Mouse (Mus musculus): ENCODE measurements around the gene Tubd1. TPM values are rescaled to one million over a fixed set of nuclear protein-coding genes. Genes with fewer than 3 reads are reported as not detected.
A peak's percentile ranks its signal among the peaks of the same experiment; 100 is the strongest.

Gene Tubd1
- polyA plus RNA-seq, 2 experiments = 5.6 to 10.3 TPM

GRCm38 (mm10) chr11:86575632-86576378, 31.0 kb downstream of the Tubd1 start:
- WGBS (ENCODE audit: insufficient replicate concordance) = 79% methylated on average over 7 of the region's 7 CpGs
- no peaks in the 10 kb centered on the region for H3K36me3 ChIP-seq (replicated peaks; ENCODE audit: control insufficient read depth, insufficient read depth, low read depth)
- H3K4me2 ChIP-seq (ENCODE audit: low read depth) = no peak overlapping the region
- no peak for TF ChIP-seq EP300 (IDR thresholded peaks at IDR 0.05; ENCODE audit: low read depth)
- no peak for TF ChIP-seq CTCF (IDR thresholded peaks at IDR 0.05; ENCODE audit: low read depth)
- H3K9ac ChIP-seq (replicated peaks) = no peak overlapping the region
- H3K27ac ChIP-seq = no peak overlapping the region
- no peak for DNase-seq (ENCODE audit: low read depth in 3 of 3, low spot score in 3 of 3)
- H3K4me1 ChIP-seq (replicated peaks; ENCODE audit: control insufficient read depth in 2 of 2, insufficient read depth in 2 of 2, low read length in 1 of 2) = peaks cover 7 to 40% of the 10 kb centered on the region in 2 experiments
- H3K4me3 ChIP-seq (ENCODE audit: insufficient read depth in 1 of 2, low read depth in 2 of 2, low read length in 2 of 2) = no peak overlapping the region
- ATAC-seq (ENCODE audit: insufficient read depth) = no peak
- H3K27me3 ChIP-seq (ENCODE audit: control insufficient read depth, insufficient read depth, low read length) = no peaks in the 10 kb centered on the region
- H3K9me3 ChIP-seq (ENCODE audit: control insufficient read depth, low read length) = no peaks in the 10 kb centered on the region

- H3K4me2 ChIP-seq (ENCODE audit: low read depth) = no peak overlapping the region
- H3K9ac ChIP-seq (replicated peaks) = no peak overlapping the region
- ATAC-seq (ENCODE audit: insufficient read depth) (peak; percentile 11; the same call in 1 of the 2 replicates), DNase-seq (ENCODE audit: low read depth in 3 of 3, low spot score in 3 of 3) (no peak)
- no peak overlapping the region for H3K4me3 ChIP-seq (ENCODE audit: insufficient read depth in 1 of 2, low read depth in 2 of 2, low read length in 2 of 2)
- TF ChIP-seq EP300 (IDR thresholded peaks at IDR 0.05; ENCODE audit: low read depth) = no peak
- no peak for TF ChIP-seq CTCF (IDR thresholded peaks at IDR 0.05; ENCODE audit: low read depth)
- H3K27me3 ChIP-seq (ENCODE audit: control insufficient read depth, insufficient read depth, low read length) = no peaks in the 10 kb centered on the region
- WGBS (ENCODE audit: insufficient replicate concordance) = 32% methylated on average over 4 of the region's 4 CpGs
- no peak overlapping the region for H3K27ac ChIP-seq
- no peaks in the 10 kb centered on the region for H3K36me3 ChIP-seq (replicated peaks; ENCODE audit: control insufficient read depth, insufficient read depth, low read depth)
- H3K4me1 ChIP-seq (replicated peaks; ENCODE audit: control insufficient read depth in 2 of 2, insufficient read depth in 2 of 2, low read length in 1 of 2) = peaks cover 16 to 50% of the 10 kb centered on the region in 2 experiments
- H3K9me3 ChIP-seq (ENCODE audit: control insufficient read depth, low read length) = no peaks in the 10 kb centered on the region
Measured at GRCm38 (mm10) chr11:86577231-86577630, 32.4 kb downstream of the Tubd1 start.

- WGBS (ENCODE audit: insufficient replicate concordance) = 64% methylated on average over 6 of the region's 6 CpGs
- Histone ChIP-seq H3K4me1 (replicated peaks; ENCODE audit: control insufficient read depth in 2 of 2, insufficient read depth in 2 of 2, low read length in 1 of 2) (peaks cover 16 to 55% of the 10 kb centered on the region in 2 experiments), H3K4me2 (ENCODE audit: low read depth) (peak overlapping the region; percentile 42; the same call in 1 of the 2 replicates), H3K9me3 (ENCODE audit: control insufficient read depth, low read length) (no peaks in the 10 kb centered on the region), H3K27me3 (ENCODE audit: control insufficient read depth, insufficient read depth, low read length) (no peaks in the 10 kb centered on the region), H3K27ac (no peak overlapping the region), H3K9ac (replicated peaks) (no peak overlapping the region), H3K36me3 (replicated peaks; ENCODE audit: control insufficient read depth, insufficient read depth, low read depth) (no peaks in the 10 kb centered on the region), H3K4me3 (ENCODE audit: insufficient read depth in 1 of 2, low read depth in 2 of 2, low read length in 2 of 2) (no peak overlapping the region)
- no peak for DNase-seq (ENCODE audit: low read depth in 3 of 3, low spot score in 3 of 3)
- TF ChIP-seq EP300 (IDR thresholded peaks at IDR 0.05; ENCODE audit: low read depth) (no peak), CTCF (IDR thresholded peaks at IDR 0.05; ENCODE audit: low read depth) (no peak)
- ATAC-seq (ENCODE audit: insufficient read depth) = no peak
Measured at GRCm38 (mm10) chr11:86578106-86578808, 33.5 kb downstream of the Tubd1 start.

GRCm38 (mm10) chr11:86578809-86579730, 34.3 kb downstream of the Tubd1 start:
- 41% methylated on average over 25 of the region's 25 CpGs for WGBS (ENCODE audit: insufficient replicate concordance)
- Histone ChIP-seq H3K9me3 (ENCODE audit: control insufficient read depth, low read length) (no peaks in the 10 kb centered on the region), H3K9ac (replicated peaks) (no peak overlapping the region), H3K27me3 (ENCODE audit: control insufficient read depth, insufficient read depth, low read length) (no peaks in the 10 kb centered on the region), H3K27ac (no peak overlapping the region; the same call in 1 of the 2 replicates), H3K36me3 (replicated peaks; ENCODE audit: control insufficient read depth, insufficient read depth, low read depth) (no peaks in the 10 kb centered on the region), H3K4me2 (ENCODE audit: low read depth) (peak overlapping the region; percentile 42), H3K4me1 (replicated peaks; ENCODE audit: control insufficient read depth in 2 of 2, insufficient read depth in 2 of 2, low read length in 1 of 2) (peaks cover 18 to 58% of the 10 kb centered on the region in 2 experiments), H3K4me3 (ENCODE audit: insufficient read depth in 1 of 2, low read depth in 2 of 2, low read length in 2 of 2) (no peak overlapping the region)
- no peak for DNase-seq (ENCODE audit: low read depth in 3 of 3, low spot score in 3 of 3)
- peak; percentile 6; the same call in 1 of the 2 replicates for ATAC-seq (ENCODE audit: insufficient read depth)
- no peak for TF ChIP-seq CTCF (IDR thresholded peaks at IDR 0.05; ENCODE audit: low read depth)
- TF ChIP-seq EP300 (IDR thresholded peaks at IDR 0.05; ENCODE audit: low read depth) = no peak
